Mouse (Mus musculus): ENCODE results near the gene Ndrg2.
"Not testable (repeated sequence)": the region's sequence is repeated elsewhere in the genome, so short reads cannot be mapped to it uniquely, and the experiment has no call there.

DNA sequence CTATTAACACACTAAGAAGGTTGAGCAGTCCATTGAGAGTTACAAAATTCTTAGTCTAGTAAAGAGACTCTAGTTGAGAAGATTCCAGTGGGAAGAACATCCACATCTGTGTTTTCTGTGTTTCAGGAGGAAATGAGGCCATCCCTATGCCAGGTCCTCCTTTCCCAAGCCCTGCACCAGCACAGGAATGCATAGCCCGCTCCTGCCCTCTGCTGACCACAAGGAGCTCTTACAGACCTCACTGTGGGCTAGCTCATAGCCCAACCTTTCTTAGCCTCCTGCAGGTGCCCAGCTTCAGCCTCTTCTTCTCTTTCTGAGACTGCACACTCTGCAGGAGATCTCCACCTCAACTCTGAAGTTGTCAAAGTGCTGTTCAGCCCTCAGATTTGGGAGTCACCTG, 50.4 kb downstream of the Ndrg2 start:
- TF ChIP-seq CTCF (IDR thresholded peaks at IDR 0.05; ENCODE audit: insufficient read depth, low read length) = 0 out of 2 replicates have a peak, but pooled peaks have one; percentile 30
- TF ChIP-seq POLR2A (IDR thresholded peaks at IDR 0.05; ENCODE audit: borderline replicate concordance, extremely low read depth, low read depth, low read length) = not testable (repeated sequence)
